Mouse (Mus musculus) spleen, postnatal 4 days (tissue): ENCODE data around the gene Evi5l.

Experiments used
- DNase-seq, 2 experiments: peaks; one replicate each; pipeline ENCODE4 v3.0.0; 2022; ENCODE audit warnings: low spot score in 2 of 2

Evi5l gene

DNA sequence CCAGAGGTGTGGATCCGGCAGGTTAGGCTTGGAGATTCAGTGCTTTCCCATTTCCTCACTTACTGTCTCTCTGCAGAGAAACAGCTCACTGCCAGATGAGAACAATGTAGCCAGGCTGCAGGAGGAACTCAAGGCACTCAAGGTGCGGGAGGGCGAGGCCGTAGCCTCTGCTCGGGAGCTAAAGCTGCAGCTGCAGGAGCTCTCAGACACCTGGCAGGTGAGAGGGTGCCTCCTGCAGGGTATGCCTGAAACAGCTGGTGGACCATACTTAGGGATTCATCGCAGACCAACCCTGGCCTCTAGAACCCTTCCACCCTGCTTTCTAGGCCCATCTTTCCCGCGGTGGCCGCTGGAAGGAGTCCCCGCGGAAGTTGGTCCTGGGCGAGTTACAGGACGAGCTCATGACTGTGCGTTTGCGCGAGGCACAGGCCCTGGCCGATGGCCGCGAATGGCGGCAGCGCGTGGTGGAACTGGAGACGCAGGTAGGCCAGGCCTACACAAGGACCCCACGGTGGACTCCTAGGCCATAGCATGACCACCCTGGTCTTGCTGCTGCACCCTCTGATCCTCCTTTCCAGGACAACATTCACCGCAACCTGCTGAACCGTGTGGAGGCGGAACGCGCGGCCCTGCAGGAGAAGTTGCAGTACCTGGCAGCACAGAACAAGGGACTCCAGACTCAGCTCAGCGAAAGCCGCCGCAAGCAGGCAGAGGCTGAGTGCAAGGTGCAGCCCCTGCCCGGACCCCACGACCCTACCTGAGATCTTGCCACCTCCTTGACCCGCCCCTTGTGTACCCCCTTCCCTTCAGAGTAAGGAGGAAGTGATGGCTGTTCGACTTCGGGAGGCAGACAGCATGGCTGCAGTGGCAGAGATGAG is 39.1 kb downstream of the Evi5l start:
- DNase-seq: no peak

DNA sequence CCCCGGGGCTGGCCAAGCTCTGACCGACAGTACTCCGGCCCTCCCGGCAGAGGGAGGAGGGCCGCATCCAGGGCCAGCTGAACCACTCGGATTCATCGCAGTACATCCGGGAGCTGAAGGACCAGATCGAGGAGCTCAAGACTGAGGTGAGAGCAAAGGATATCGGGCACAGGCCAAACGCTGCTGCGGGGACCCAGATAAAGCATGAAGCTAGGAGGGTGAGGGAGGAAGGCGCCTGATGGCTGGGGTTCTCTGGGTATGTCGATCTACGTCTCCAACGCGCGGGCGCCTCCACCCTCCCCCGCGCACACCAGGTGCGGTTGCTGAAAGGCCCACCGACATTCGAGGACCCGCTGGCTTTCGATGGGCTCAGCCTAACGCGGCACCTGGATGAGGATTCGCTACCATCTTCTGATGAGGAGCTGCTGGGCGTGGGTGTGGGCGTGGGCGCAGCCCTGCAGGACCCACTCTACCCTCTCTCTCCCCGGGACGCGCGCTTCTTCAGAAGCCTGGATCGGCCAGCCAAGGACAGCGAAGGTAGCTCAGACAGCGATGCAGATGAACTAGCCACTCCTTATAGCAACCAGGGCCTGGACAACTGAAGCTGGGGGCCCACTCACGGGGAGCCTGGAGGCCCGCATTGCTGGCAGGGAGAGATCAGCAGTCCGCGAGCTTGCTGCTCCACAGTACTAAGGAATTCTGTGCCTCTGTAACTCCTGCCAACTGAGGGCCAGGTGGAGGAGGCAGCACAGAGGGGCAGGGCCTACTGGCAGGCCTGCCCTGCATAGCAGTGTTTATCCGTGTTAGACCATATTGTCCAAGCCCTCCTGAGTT is 40.0 kb downstream of the Evi5l start:
- DNase-seq: no peak

DNA sequence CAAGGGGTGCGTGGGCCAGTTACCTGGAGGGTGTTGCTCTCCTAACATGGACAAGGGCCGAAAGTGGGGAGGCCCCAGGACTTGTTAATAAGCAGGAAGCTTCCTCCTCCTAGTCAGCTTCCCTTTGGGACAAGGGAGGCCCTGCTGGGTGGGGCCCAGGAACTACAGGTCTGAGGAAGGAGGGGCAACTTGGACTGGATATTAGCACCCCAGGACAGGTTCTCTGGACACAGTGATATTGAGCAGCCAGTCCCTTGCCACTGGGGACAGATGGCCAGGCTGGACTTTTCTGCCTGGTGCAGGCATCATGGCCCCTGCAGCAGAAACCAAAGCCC is 40.6 kb downstream of the Evi5l start:
- DNase-seq: no peak

DNA sequence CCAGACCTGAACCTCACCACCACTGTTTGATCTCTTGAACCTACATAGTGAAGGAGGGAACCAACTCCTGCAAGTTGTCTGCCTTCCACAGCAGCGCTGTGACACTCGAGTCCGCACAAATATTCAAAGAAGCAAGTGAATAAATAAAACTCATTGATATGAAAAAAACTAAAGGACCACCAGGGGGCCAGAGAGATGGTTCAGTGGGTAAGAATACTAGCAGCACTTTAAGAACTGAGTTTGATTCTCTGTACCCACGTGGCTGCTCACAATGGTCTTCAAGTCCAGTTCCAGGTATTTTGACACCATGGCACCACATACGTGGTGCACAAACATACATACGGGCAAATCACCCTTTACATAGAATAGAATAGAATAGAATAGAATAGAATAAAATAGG is 44.7 kb downstream of the Evi5l start:
- DNase-seq: no peak

DNA sequence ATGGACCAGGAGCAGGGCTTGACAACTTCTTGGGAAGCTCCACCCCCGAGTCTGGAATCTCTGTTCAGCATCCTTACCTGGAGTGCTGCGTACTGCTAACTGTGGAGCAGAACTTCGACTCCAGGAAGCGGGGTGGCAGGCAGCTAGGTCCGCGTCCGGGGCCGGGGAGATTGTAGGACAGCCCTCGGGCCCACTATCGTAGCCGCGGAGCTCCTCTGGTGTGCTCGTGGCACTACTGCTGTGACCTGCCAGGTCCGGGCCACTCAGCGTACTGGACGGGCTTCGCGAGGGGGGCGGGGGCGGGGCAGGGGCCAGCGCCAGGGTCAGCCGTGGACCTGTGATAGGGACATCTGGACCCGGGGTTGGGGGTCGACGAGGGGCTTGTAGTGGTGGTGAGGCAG is 46.4 kb downstream of the Evi5l start:
- DNase-seq: peak in 1 of 2 experiments; percentile 69

DNA sequence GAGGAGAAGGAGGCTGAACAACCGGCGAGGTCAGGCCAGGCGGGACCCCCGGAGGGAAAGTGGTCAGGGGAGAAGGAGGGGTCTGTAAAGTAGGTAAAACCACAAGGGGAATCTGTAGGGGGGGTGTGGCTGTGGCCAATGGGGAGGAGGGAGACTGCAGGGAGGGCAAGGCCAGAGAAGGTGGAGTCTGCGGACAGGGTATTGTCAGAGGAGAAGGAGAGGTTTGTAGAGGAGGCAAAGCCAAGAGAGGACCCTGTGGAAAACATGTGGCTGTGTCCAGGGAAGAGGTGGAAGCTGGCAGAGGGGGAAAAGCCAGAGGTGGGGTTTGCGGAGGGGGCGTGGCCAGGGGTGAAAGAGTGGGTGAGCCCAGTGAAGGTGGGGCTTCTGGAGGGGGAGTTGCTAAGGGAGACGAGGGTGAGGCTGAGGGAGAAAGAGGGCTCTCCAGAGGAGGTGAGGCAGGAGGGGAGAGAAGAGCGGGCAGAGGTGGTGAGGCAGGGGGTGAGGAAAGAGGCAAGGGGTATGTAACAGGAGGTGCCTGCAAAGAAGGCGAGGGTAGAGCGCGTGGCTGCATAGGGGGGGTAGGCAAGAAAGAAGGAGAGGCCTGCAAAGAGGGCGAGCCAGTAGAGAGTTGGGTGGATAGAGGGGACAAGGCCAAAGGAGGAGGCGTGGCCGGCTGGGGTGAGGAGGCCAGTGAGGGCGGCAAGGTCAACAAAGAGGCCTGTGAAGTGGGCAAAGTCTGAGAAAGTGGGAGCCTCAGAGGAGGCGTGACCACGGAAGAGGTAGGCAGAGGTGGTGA is 47.0 kb downstream of the Evi5l start:
- DNase-seq: peak in 1 of 2 experiments; percentile 71

DNA sequence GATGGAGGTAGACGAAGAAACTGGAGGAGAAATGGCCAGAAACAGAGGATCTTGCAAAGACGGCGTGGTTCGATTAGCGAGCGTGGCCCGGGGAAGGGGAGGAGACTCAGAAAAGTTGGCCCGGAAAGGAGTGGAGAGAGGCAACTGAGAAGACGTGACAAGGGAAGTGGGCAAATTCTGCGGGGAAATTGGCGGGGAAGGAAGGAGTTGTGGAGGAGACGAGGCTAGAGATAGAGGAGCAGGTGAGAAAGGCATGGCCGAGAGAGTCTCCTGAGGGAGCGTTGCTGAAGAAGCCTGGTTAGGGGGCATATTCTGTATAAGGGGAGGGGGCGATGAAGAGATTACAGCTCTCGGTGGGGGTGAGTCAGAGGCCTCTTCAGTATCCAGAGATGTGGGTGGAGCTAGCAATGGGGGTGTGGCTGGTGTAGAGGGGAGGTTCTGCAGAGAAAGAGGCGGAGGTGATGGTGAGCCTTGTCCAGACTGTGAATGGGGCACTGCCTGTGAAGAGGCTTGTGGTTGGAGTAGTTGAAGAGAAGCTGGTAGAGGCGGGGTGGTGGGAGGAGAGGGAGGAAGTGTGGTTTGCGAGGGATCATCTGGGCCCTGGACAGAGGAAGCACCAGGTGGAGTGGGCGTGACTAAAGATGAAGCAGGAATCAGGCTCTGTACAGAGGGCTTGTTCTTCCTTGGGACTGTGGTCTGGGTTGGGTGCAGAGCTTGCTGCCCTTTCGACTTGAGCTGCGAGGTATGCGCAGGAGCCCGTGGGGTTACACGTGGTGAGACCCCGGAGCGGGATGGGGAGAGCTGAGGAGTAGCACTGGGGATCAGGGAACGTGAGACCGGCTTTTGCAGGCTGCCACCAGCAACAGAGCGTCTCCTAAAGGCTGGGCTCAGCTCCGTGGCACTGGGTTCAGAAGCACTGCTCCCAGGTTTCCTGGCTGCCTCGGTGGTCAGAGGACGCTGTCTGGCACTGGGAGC is 47.9 kb downstream of the Evi5l start:
- peak; percentile 48 to 70 for DNase-seq

DNA sequence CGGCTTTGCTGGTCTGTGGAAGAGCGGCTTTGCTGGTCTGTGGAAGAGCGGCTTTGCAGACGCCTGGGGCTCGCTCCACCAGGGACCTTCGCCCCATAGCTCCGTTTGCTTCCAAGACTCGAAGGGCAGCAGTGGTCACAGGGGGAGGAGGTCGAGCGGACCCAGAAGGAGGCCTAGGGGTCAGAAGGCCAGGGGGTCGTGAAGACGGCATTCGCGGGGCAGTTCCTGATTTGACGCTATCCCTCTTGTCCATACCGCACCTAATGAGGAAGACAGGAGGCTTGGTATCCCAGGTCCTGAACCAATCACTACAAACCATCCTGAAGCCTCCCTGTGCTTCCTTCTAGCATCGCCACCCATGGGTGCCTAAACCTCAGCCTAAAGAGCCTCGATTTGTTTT is 49.9 kb downstream of the Evi5l start:
- no peak for DNase-seq

DNA sequence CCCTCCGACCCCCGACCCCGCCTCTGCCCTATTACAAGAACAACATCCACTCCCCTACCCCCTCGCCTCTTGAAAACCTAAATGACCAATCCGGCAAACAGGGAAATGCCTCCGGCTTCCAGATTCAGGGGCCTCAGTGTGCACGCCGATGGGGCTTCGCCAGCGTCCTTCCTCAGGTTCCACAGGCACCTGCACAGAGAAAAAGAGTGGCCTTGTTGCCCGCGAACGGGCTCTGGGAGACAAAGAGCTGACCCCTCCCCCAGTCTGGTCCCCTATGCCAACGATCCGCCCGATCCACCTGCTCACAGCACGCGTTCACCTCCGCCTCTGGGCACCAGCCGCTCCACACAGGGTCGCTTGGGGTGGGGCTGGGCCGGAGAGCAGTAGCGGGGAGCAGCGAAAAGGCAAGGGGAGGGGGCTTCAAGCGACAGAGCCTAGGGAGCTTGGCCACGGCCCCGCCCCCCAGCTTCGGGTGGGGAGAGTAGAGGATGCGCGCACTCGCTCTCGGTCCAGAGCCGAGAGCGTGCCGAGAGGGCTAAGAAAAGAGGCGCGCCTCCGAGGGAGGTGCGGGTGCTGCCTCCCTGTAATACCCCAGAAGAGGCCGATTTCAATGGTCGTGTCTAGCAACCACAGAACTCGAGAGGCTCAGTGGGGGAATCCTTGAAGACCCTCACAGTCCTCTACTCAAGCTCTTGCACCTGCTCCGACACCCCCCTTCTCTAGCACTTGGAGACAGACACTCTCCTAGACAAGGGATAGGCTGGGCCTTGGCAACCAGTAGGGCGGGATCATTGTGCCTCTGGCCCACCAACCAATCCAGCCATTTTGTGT is 50.6 kb downstream of the Evi5l start, which contains the start of gene Prr36:
TSS of gene Prr36 (minus strand) at position 669 of the 831 bp plus-strand sequence.
- no peak for DNase-seq

DNA sequence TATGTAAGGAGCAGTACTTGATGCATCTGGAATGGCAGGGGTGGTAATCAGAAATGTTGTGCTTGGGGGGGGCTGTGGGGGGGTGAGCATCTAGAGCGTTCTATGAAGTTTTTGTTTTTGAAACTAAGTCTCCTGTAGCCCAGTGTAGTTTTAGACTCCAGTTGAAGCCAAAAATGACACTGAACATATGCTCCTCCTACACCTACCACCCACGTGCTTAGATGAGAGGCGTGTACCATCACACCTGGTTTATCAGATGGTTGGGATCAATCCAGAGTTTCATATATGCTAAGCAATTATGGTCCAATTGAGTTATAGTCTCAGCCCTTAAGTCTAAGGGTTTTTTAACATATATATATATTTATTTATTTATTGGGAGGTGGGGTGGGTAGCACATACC is 53.2 kb downstream of the Evi5l start:
- DNase-seq: no peak

DNA sequence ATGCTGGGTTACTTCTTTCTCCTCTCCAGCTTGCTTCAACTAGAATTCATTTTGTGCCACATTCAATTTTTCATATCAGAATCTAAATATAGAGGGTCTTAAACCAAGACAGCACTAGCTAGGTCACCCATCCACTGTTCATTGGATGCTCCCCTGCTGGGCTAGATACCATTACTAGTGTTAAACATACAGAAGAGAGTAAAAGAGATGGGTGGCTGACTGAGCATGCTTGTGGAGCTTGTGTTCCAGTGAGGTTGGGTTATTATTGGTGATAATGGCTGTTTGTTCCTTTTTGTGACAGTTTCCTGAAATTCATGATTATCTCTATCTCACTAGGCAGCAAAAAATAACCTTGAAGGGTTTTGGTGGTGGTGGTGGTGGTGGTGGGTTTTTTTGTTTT is 55.7 kb downstream of the Evi5l start:
- no peak for DNase-seq

DNA sequence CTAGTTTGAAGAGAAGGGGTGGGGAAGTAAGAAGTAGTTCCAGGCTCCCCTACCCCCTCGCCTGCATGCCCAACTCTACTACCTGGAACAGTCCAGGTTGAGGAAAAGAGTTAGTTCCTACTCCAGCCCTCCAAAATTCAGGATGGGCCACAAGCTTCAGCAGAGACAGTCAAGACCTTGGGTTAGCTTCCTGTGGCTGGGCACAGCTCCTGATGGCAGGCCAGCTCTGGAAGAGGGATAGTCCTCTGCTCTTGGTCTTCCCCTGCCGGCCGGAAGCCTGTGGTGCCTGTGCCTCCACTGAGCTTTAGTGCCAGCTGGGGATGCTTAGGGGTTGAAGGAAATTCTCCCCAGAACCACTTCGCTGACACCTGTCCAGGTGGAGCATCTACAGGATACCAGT is 60.0 kb downstream of the Evi5l start:
- no peak for DNase-seq

DNA sequence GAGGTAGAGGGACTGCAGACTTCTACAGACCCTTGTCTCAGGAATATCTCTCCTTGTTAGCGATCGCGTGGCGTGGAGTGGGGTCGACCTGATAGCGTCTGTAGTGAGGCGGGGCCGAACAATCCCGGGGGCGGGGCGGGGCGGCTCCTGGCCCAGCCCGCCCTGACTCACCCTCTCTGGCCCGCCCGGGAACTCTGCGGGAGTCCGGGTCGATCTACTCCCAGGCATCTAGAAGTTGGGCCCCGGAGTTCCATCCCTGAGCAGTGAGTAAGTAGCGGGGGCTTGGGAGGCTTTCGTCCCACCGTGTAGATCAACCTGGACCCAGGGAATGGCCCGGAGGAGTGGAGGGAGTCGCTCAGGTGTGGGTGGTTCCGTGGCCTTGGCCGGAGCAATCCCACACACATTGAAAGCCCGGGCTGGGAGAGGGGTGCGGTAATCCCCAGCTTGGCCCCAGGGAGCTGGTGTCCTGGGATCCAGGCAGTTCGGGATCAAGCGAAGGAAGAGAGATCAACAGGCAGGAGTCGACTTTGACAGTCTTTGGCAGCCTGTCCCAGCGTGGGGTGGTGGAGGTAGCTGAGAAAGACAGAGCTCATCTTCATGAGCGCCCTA is 60.5 kb downstream of the Evi5l start, which contains the start of gene Lrrc8e:
TSS of gene Lrrc8e (plus strand) at position 89 of the 609 bp plus-strand sequence.
- no peak for DNase-seq

DNA sequence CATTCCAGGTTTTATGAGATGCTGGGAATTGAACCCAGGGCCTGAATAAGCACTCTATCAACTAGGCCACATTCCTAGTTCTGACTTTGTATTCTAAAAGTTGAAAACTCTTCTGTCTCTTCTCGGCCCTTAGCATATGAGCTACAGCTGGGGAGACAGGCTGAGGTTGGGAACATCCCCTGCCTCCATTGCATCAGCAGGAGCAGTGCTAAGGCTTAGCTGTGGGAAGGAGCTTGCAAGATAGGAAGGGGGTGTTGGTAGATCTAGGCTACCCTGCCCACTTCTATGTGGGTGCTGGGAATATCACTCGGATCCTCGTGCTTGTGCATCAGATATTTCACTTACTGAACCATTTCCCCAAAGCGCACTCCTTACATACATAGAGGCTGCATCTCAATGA is 61.6 kb downstream of the Evi5l start:
- DNase-seq: no peak

DNA sequence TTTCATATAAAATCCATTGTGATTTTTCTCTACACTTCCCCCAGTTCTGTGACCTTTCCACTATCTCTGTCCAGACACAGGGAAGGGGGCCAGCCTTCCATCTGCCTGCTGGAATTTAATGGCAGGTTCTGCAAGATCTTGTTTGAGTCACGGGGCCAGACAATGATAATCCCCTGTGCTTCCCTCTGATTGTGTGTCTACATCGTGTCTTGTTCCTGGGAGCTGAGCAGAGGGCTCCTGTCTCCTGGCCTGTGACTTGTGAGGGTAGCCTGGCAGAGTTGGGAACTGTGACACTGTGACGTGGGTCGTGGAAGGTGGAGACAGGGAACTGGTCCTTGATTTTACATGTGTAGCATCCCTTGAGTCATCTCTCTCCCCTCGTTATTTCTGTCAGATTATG is 63.4 kb downstream of the Evi5l start:
- no peak for DNase-seq

DNA sequence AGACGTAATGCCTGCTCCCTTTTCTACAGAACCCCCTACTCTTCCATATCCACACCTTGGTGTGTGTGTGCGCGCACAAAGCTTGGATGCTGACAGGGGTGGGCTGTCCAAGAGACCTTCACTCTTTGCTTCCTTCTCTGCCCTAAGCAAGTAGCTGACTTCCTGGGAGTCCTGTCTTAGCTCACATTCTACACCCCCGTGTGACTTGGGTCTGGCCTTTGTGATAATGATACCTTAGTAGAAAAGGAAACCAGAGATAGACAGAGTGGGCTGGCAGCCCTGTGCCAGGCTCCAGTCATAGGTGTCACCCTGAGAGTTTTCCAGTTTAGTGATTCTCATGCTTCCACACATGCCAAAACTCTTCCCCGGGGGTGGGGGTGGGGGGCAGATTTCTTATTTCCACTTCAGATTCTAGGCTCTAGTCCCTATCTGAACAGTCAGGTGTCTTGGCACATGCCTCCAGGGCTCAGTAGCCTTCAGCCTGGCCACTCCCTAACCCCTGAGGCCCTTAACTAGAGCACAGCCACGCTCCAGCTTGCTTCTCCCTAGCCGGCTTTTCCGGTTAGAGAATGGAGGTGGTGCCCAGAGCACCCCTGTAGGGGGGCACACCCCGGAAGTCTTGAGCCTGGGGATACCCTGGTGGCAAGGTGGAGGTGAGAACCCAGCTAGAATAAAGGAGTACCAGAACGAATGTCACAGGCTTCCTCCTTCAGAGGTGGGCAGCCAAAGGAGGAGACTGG is 64.4 kb downstream of the Evi5l start:
- DNase-seq: peak in 1 of 2 experiments; percentile 12

DNA sequence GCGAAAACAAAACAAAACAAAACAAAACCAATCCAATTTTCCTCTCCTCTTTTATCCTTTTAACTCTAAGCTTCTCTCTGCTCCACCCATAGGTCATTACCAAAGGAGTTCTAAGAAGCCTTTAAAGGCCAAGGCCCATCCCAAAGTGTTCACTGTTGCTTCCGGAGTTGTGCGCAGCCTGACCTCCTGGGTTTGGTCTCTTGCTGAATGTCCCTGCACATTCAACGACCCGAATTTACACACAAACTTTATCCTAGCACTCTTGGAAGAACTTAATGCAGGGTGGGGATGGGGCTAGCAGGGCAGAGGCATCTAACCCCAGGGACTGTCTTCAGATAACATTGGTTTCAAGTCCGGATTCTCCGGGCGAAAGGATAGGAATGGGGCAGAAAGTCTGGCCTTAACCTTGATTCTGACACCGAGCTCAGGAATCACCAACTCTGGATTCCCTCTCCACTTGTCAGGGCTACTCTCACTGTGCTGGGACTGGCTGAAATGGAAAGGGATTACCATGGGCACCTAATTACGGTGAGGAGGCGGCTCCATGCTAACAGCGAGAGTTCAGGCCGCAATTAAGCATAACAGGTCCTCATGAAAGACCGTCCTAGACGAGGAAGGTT is 71.6 kb downstream of the Evi5l start:
- DNase-seq: no peak
